10 mouse cellular contexts compared by ENCODE assay signal in genomic region chr2:66184431-66185164, GRCm38 (mm10). TPM values are rescaled to one million over a fixed set of nuclear protein-coding genes. Genes with fewer than 3 reads are reported as not detected.
DNase-seq lines count a peak whose midpoint lies in the region; ATAC-seq and TF ChIP-seq lines count a peak whose summit lies in the region.
"Had no signal": no experiment of that assay in that cellular context is flagged by ENCODE, and none has a peak within 500 bp of the region (broad histone marks: within the 10 kb centered on the region; RNA-seq: fewer than 3 reads in every experiment).

No protein-coding gene starts in this region.

- 90% methylated on average over 7 of the region's 7 CpGs for WGBS in forebrain, embryonic 14.5 days
- WGBS in forebrain, embryonic 12.5 days, result 88% methylated on average over 7 of the region's 7 CpGs
- 79% methylated on average over 7 of the region's 7 CpGs for WGBS in lung, adult 2 months
- 83% methylated on average over 7 of the region's 7 CpGs for WGBS in forebrain, postnatal 0 days

- no peak for TF ChIP-seq POLR2A in lung, adult 2 months (IDR thresholded peaks at IDR 0.05; ENCODE audit: borderline replicate concordance, extremely low read depth, low read depth, low read length)

- no peak overlapping the region for H3K27ac ChIP-seq in forebrain, embryonic 14.5 days (ENCODE audit: low read depth, low read length)
- no peak overlapping the region for H3K27ac ChIP-seq in forebrain, embryonic 12.5 days
- H3K27ac ChIP-seq in forebrain, postnatal 0 days (ENCODE audit: low read depth, low read length), result no peak overlapping the region
- H3K27ac ChIP-seq: embryonic facial prominence, embryonic 12.5 days had no signal

- ATAC-seq in forebrain, embryonic 14.5 days, result peak; percentile 67
- no peak for ATAC-seq in forebrain, embryonic 12.5 days (ENCODE audit: low FRiP score)
- ATAC-seq in forebrain, postnatal 0 days, result peak; percentile 79
- no peak for ATAC-seq in monocyte, adult 5-6 weeks (replicated peaks; ENCODE audit: insufficient number of reproducible peaks, low FRiP score, low TSS enrichment, poor library complexity, severe bottlenecking)

- no peak overlapping the region for H3K4me2 ChIP-seq in forebrain, embryonic 14.5 days (ENCODE audit: low read length)
- H3K4me2 ChIP-seq in forebrain, embryonic 12.5 days, result no peak overlapping the region
- no peak overlapping the region for H3K4me2 ChIP-seq in forebrain, postnatal 0 days (ENCODE audit: low read depth)
- H3K4me2 ChIP-seq: embryonic facial prominence, embryonic 12.5 days had no signal

- peak; percentile 34; the same call in 1 of the 2 replicates for TF ChIP-seq CTCF in lung, adult 2 months (IDR thresholded peaks at IDR 0.05; ENCODE audit: insufficient read depth, low read length)
- peak; percentile 71 for TF ChIP-seq CTCF in forebrain, postnatal 0 days (IDR thresholded peaks at IDR 0.05; ENCODE audit: low read depth)

- no peak overlapping the region for H3K4me3 ChIP-seq in forebrain, embryonic 14.5 days (ENCODE audit: low read depth, low read length)
- H3K4me3 ChIP-seq in forebrain, embryonic 12.5 days (replicated peaks), result no peak overlapping the region
- no peak overlapping the region for H3K4me3 ChIP-seq in lung, adult 2 months (replicated peaks; ENCODE audit: extremely low read depth, low read depth, low read length)
- H3K4me3 ChIP-seq in forebrain, postnatal 0 days (ENCODE audit: low read depth, low read length), result no peak overlapping the region
- H3K4me3 ChIP-seq: embryonic facial prominence, embryonic 12.5 days had no signal

- no peaks in the 10 kb centered on the region for H3K4me1 ChIP-seq in forebrain, embryonic 14.5 days (ENCODE audit: control insufficient read depth, insufficient read depth, low read length)
- peaks cover 16% of the 10 kb centered on the region for H3K4me1 ChIP-seq in forebrain, embryonic 12.5 days
- H3K4me1 ChIP-seq in lung, adult 2 months (ENCODE audit: control insufficient read depth, insufficient read depth, low read length), result peaks cover 3% of the 10 kb centered on the region; the same call in 1 of the 2 replicates
- 0 out of 2 replicates have a peak, but pooled peaks cover 3% of the 10 kb centered on the region for H3K4me1 ChIP-seq in forebrain, postnatal 0 days (ENCODE audit: insufficient read depth)

- peaks cover 10% of the 10 kb centered on the region; the same call in 1 of the 2 replicates for H3K36me3 ChIP-seq in forebrain, embryonic 14.5 days (ENCODE audit: control insufficient read depth, insufficient read depth, low read length)
- peaks cover 8% of the 10 kb centered on the region; the same call in 1 of the 2 replicates for H3K36me3 ChIP-seq in forebrain, embryonic 12.5 days (replicated peaks)
- H3K36me3 ChIP-seq in forebrain, postnatal 0 days (ENCODE audit: insufficient read depth), result peaks cover 13% of the 10 kb centered on the region
- H3K36me3 ChIP-seq: G1E had no signal

- DNase-seq in forebrain, embryonic 14.5 days (ENCODE audit: low spot score), result peak; percentile 56
- no peak for DNase-seq in lung, adult 2 months
- no peak for DNase-seq in lung, postnatal 14 days
- peak; percentile 52 for DNase-seq in forebrain, postnatal 0 days
- peak; percentile 2 for DNase-seq in naive thymus-derived CD4-positive, alpha-beta T cell, adult 2 months (ENCODE audit: low read depth)
- no peak for DNase-seq in frontal cortex, postnatal 36 days (ENCODE audit: low spot score in 2 of 2)

- no peaks in the 10 kb centered on the region for H3K9me3 ChIP-seq in forebrain, embryonic 14.5 days (replicated peaks; ENCODE audit: control insufficient read depth, low read length)
- no peaks in the 10 kb centered on the region for H3K9me3 ChIP-seq in forebrain, embryonic 12.5 days
- H3K9me3 ChIP-seq in forebrain, postnatal 0 days (ENCODE audit: low read length), result no peaks in the 10 kb centered on the region
- H3K9me3 ChIP-seq: embryonic facial prominence, embryonic 12.5 days had no signal

- no peak overlapping the region for H3K9ac ChIP-seq in forebrain, embryonic 14.5 days (ENCODE audit: low read length)
- no peak overlapping the region for H3K9ac ChIP-seq in forebrain, embryonic 12.5 days
- H3K9ac ChIP-seq in forebrain, postnatal 0 days, result no peak overlapping the region
- H3K9ac ChIP-seq: embryonic facial prominence, embryonic 12.5 days had no signal

- no peaks in the 10 kb centered on the region for H3K27me3 ChIP-seq in forebrain, embryonic 14.5 days (replicated peaks; ENCODE audit: control insufficient read depth, insufficient read depth, low read length)
- H3K27me3 ChIP-seq in forebrain, embryonic 12.5 days, result no peaks in the 10 kb centered on the region
- H3K27me3 ChIP-seq in forebrain, postnatal 0 days (ENCODE audit: insufficient read depth, low read length), result no peaks in the 10 kb centered on the region
- H3K27me3 ChIP-seq: embryonic facial prominence, embryonic 12.5 days had no signal

RNA-seq across cellular contexts. Expression of gene Galnt3, which starts 59.8 kb away (rescaled TPM):
- polyA plus RNA-seq in forebrain, embryonic 14.5 days (2014; fragmentation: Nextera tagmentation; extraction: Ambion mirVana), result 0.63 and 1.6 TPM in 2 replicates
- polyA plus RNA-seq in forebrain, embryonic 12.5 days (2016; fragmentation: Nextera tagmentation; extraction: Ambion mirVana), result 0.73 and 1.3 TPM in 2 replicates
- 2.7 and 5.1 TPM in 2 replicates for polyA plus RNA-seq in lung, adult 2 months (2012; rRNA removed)
- total RNA-seq in forebrain, postnatal 0 days (2014; rRNA removed), result 2.0 and 4.6 TPM in 2 replicates
- 0.73 and 1.8 TPM in 2 replicates for polyA plus RNA-seq in forebrain, postnatal 0 days (2015; fragmentation: Nextera tagmentation; extraction: Ambion mirVana)
- 2.9 to 20.3 TPM (median 4.0 TPM) in 3 replicates for total RNA-seq in monocyte, adult 5-6 weeks (2017)
- total RNA-seq: G1E had no signal
- polyA plus RNA-seq: G1E had no signal

Comparison
In these comparisons a context has a peak if more than half of its experiments do, and no peak if none do; other contexts are left out.
1. ATAC-seq: peak in forebrain, embryonic 14.5 days (single experiment) and forebrain, postnatal 0 days (single experiment); none in forebrain, embryonic 12.5 days (single experiment) and monocyte, adult 5-6 weeks (single experiment).
2. DNase-seq: peak in forebrain, embryonic 14.5 days (single experiment), forebrain, postnatal 0 days (single experiment) and naive thymus-derived CD4-positive, alpha-beta T cell, adult 2 months (single experiment); none in lung, adult 2 months (single experiment), lung, postnatal 14 days (single experiment) and frontal cortex, postnatal 36 days (0 of 2).